Mouse (Mus musculus): ENCODE data around the gene Tbpl1. TPM values are rescaled to one million over a fixed set of nuclear protein-coding genes. Genes with fewer than 3 reads are reported as not detected.
A peak's percentile ranks its signal among the peaks of the same experiment; 100 is the strongest.

Tbpl1 gene
- polyA plus RNA-seq (2016; fragmentation: Nextera tagmentation; extraction: Ambion mirVana) = 73.3 and 78.9 TPM in 2 replicates

DNA sequence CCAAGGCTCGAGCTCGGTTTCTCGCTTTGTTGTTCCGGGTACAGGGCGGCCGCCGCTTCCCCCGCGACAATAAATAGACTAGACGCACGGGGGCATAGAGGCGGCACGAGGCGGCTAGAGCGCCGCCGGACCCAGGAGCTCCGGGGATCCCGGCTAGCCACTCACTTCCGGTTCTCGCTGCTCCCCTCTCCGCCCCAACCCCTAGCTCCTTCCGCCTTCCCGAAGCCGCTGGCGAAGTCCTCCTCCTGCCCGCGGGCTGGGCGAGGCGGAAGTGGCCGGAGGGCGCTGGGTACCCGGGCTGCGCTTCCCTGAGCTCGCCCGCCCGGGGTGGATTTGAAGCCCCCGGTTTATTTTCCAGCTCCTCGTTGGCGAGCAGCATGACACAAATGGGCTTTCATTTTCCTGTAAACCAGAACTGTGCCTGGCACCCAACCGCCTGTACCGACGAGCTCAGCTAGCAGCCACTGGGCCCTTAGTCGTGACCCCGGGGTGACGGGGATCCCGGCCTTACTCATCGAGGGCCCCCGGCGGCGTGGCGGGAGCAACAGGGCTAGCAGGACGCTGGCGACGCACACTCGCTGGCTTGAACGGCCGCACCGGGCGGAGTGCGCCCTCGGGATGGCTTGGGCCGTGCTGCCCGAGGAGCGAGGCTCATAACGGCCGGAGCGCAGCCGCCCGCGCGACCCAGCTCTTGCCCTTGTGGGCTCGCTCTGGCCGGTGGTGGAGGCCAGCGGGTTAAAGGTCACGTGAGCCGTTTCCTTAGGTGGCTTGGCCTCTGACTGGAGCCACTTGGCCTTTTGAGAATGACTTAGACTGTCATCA lies at the start of gene Tbpl1:
Gene Tbpl1 (minus strand): TSS at position 667 of the 822 bp plus-strand sequence.
- peak; percentile 95 for DNase-seq (ENCODE audit: low spot score)
- Histone ChIP-seq H3K4me3 (peak within 1 kb of the TSS; percentile 99), H3K27ac (peak within 1 kb of the TSS; percentile 99), H3K9me3 (replicated peaks) (no peaks in the 10 kb centered on the region), H3K36me3 (no peaks in the 10 kb centered on the region), H3K27me3 (ENCODE audit: low read depth, poor library complexity, severe bottlenecking) (no peaks in the 10 kb centered on the region), H3K4me1 (peaks cover 22% of the 10 kb centered on the region)
- WGBS = under 1% methylated on average over 77 of the region's 77 CpGs

DNA sequence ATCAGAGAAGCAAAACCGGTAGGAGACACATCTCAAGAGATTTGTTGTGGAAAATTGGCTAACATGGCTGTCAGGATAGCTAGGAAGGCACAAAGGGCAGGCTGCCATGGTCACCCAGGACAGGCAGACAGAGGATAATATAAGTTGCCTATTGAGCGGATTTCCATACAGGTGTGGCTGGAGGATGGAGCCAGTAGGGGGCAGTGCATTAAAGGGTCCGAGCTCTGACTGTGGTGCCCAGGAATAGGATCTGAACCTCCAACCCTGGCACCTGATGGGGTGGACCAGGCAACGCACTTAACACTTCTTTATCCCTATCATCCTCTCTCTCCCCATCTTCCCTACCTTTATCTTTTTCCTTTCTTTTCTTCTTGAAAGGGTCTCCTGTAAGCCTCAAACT lies 49.7 kb upstream of the Tbpl1 start:
- 37% methylated on average over 4 of the region's 4 CpGs for WGBS

DNA sequence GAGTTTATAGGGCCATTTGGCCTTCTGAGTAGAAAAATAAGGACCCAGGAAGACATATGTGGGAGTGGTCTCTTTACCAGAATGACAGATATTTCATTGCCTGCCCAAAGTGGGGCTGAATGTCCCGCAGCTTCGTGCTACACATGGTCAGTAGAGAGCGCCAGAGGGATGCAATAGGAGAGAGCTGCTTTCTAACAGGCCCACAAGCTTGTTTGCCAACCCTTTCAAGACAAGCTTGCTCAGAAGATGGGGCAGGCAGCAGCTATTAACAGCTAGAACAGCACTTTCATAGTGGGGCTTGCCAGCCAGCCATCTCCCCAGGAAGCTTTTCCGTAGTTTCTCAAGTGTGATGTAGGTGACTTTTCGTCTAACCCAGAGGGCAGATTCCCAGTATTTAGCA lies 46.2 kb upstream of the Tbpl1 start:
- no peaks in the 10 kb centered on the region for H3K4me1 ChIP-seq
- no peaks in the 10 kb centered on the region for H3K36me3 ChIP-seq
- H3K27me3 ChIP-seq (ENCODE audit: low read depth, poor library complexity, severe bottlenecking) = no peaks in the 10 kb centered on the region
- peak; percentile 37 for DNase-seq (ENCODE audit: low spot score)
- H3K4me3 ChIP-seq = no peak overlapping the region
- no peaks in the 10 kb centered on the region for H3K9me3 ChIP-seq (replicated peaks)
- H3K27ac ChIP-seq = no peak overlapping the region
- 21% methylated on average over 5 of the region's 5 CpGs for WGBS

More for the DNA sequence above, 49.7 kb upstream of the Tbpl1 start:
- Histone ChIP-seq H3K27ac (no peak overlapping the region), H3K4me3 (no peak overlapping the region), H3K36me3 (no peaks in the 10 kb centered on the region), H3K9me3 (replicated peaks) (no peaks in the 10 kb centered on the region), H3K27me3 (ENCODE audit: low read depth, poor library complexity, severe bottlenecking) (no peaks in the 10 kb centered on the region), H3K4me1 (no peaks in the 10 kb centered on the region)
- DNase-seq (ENCODE audit: low spot score) = peak; percentile 42

DNA sequence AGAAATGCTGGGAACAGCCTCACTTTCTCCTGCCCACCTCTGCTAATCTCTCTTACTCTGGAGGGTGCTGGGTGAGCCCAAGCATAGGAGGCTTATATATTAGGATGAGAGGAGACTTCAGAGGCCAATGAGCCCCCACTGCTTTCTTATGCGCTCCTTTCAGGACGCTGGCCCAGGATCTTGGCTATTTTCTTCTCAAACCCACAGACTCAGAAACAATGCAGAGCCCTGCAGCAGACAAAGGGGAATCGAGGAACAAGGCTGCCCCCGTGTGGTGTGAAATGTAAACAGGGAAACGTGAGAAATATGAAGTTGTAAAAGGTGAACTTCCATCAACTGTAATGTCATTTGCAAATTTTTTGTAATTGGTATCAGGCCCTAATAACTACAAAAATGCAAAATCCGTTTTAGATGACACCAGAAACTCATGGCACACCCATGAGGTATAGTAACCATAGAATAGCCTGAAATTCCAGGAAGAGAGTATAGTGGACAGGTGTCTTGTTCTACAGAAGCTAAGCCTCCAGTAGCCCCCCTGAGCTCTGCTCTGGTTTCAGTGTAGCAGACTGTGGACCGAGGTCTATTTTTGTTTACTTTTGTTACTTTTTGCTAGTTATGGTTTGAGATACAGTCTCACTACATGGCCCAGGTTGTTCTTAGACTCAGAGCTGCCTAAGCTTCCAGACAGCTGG lies 44.4 kb upstream of the Tbpl1 start:
- H3K27ac ChIP-seq = no peak overlapping the region
- DNase-seq (ENCODE audit: low spot score) = peak; percentile 57
- 20% methylated on average over 7 of the region's 7 CpGs for WGBS

DNA sequence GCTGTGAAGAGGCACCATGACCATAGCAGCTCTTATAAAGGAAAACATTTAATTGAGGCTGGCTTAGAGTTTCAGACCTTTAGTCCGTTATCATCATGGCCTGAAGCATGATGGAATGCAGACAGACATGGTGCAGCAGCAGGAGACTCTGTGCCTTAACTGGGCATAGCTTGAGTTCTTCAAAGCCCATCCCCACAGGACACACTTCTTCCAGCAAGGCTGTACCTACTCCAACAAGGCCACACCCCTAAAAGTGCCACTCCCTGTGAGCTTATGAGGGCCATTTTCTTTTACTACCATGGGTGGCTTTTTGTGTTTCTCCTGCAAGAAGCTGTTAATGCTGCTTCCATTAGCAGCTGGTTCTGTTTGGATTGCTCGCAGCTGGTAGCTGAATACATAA lies 43.7 kb upstream of the Tbpl1 start:
- Histone ChIP-seq H3K27ac (no peak overlapping the region), H3K4me1 (no peaks in the 10 kb centered on the region), H3K27me3 (ENCODE audit: low read depth, poor library complexity, severe bottlenecking) (no peaks in the 10 kb centered on the region), H3K9me3 (replicated peaks) (no peaks in the 10 kb centered on the region), H3K36me3 (no peaks in the 10 kb centered on the region), H3K4me3 (no peak overlapping the region)
- no peak for DNase-seq (ENCODE audit: low spot score)
- 80% methylated on average over 2 of the region's 2 CpGs for WGBS

More for the DNA sequence above, 44.4 kb upstream of the Tbpl1 start:
- Histone ChIP-seq H3K9me3 (replicated peaks) (no peaks in the 10 kb centered on the region), H3K4me1 (no peaks in the 10 kb centered on the region), H3K4me3 (no peak overlapping the region), H3K27me3 (ENCODE audit: low read depth, poor library complexity, severe bottlenecking) (no peaks in the 10 kb centered on the region), H3K36me3 (no peaks in the 10 kb centered on the region)

DNA sequence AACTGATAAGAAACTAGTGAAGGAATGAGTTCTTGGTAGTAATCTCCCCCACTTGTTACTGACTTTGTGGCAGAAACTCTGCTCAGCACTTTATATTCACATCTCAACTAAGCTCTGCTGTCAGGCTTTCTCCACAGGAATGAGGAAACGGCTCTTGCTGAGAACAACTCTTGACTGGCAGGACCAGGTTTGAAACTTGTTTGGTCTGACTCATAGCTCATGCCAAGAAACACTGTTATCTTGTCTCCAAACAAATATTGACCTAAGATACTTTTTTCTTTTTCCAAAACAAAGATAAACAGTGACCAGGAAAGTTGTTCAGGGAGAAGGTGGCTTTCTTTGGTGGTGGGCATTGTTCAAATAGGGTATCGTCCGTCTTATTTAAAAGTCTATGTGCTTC lies 42.9 kb upstream of the Tbpl1 start:
- no peak for DNase-seq (ENCODE audit: low spot score)
- Histone ChIP-seq H3K27me3 (ENCODE audit: low read depth, poor library complexity, severe bottlenecking) (no peaks in the 10 kb centered on the region), H3K4me3 (no peak overlapping the region), H3K9me3 (replicated peaks) (no peaks in the 10 kb centered on the region), H3K4me1 (no peaks in the 10 kb centered on the region), H3K36me3 (no peaks in the 10 kb centered on the region), H3K27ac (no peak overlapping the region)
- 91% methylated on average over 3 of the region's 3 CpGs for WGBS

DNA sequence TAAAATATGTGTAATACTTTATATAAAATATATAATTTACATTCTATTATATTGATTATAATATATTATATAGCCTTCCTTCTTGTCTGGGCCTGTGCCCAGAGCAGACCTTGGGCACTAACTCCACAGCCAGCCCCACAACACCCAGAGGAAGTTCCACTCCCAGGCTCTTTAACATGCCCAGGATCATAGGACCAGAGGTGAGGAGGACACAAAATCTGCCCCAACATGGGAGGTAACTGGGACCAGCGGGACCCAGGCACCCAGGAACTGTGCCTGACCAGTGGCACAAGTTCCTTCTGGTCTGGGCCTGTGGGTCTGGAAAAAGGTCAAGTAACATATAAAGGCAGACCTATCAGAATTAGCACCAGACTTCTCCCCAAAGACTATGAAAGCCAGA lies 22.5 kb upstream of the Tbpl1 start:
- 100% methylated on average over 1 of the region's 1 CpGs for WGBS
- Histone ChIP-seq H3K4me3 (no peak overlapping the region), H3K27me3 (ENCODE audit: low read depth, poor library complexity, severe bottlenecking) (no peaks in the 10 kb centered on the region), H3K9me3 (replicated peaks) (no peaks in the 10 kb centered on the region), H3K36me3 (no peaks in the 10 kb centered on the region), H3K4me1 (no peaks in the 10 kb centered on the region), H3K27ac (no peak overlapping the region)
- DNase-seq (ENCODE audit: low spot score) = no peak

DNA sequence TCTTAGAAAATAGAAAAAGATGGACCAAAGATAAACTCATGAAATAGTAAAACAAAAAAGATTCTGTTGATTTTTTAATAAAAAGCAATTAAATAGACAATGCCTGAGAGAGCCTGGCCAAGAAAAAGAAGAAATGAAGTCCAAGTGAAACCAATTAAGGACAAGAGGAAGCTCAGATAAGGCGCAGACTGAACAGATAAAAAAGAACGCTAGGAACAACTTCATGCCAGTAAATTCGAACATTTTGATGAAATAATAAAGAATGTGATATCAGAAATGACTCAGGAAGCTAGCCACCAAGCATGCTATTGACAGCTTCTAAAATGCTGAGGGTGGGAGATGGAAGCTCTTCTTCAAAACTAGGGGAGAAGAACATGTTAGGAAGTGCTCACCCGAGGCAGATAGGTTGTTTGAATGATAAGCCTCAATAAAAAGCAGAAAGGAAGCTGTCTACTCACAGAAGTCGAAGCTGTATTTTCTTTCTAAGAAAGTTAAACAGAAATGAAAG lies 19.5 kb upstream of the Tbpl1 start:
- Histone ChIP-seq H3K36me3 (no peaks in the 10 kb centered on the region), H3K9me3 (replicated peaks) (no peaks in the 10 kb centered on the region), H3K27ac (no peak overlapping the region), H3K4me3 (no peak overlapping the region), H3K4me1 (no peaks in the 10 kb centered on the region), H3K27me3 (ENCODE audit: low read depth, poor library complexity, severe bottlenecking) (no peaks in the 10 kb centered on the region)
- WGBS = 76% methylated on average over 5 of the region's 5 CpGs
- DNase-seq (ENCODE audit: low spot score) = no peak

DNA sequence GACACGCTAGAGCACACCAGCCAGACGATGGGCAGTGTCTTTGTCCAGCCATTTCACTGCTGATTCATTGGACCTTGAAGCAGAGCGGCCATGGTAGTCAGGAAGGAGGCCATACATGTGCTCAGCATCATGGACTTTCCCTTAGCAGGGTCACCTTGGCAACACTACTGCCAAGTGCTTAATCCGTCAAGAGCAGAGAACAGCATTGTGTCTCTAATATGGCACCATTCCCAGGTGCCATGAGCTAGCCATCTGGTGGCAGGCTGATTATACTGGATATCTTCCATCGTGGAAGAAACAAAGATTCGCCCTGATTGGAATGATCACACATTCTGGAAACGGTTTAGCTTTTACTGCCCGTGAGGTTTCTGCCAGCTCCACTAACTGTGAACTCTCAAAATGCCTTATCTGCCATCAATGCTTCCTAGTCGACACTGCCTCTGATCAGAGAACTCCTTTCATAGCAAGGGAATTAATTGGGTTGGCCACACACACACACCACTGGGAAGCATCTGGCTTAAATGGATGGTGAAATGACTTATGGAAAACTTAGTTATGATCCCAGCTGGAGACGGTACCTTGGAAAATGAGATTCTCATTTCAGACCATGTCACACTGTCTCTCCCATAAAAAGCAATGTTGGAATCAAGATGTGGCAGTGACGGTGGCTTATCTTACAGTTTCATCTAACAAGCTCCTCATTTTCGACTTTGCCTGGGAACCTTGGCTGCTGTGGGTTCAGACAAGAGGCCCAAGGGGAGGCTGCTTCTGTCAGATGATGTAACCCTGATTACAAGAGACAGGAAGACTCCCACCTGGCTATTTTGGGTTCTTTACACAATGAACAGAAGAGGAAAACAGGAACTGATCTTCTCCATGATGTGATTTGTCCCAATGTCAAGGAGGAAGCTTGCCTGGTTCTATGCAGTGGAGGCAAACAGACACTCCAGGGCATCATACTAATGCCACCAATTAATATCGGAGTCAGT lies 14.9 kb upstream of the Tbpl1 start:
- Histone ChIP-seq H3K4me3 (no peak overlapping the region), H3K36me3 (no peaks in the 10 kb centered on the region), H3K9me3 (replicated peaks) (no peaks in the 10 kb centered on the region), H3K4me1 (no peaks in the 10 kb centered on the region), H3K27me3 (ENCODE audit: low read depth, poor library complexity, severe bottlenecking) (no peaks in the 10 kb centered on the region), H3K27ac (no peak overlapping the region)
- WGBS = 84% methylated on average over 13 of the region's 13 CpGs
- no peak for DNase-seq (ENCODE audit: low spot score)

DNA sequence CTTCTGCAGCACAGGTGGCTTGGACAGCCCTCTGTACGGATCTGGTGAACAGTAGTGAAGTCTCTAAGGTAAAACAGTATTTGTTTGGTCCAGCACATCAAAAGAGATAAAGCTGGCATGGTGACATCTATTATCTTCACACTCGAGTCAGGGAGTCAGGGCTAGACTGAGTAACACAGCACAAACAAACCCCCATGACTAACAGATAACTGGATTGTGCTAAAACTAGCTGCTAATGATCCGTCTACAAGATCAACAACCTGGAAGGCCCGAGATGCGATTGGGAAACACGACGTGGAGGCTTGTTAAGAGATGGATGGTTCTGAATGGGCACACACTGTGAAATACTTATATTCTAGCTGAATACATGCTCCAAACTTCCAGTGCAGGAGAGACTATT lies 14.2 kb upstream of the Tbpl1 start:
- no peaks in the 10 kb centered on the region for H3K36me3 ChIP-seq
- H3K27ac ChIP-seq = no peak overlapping the region
- H3K4me1 ChIP-seq = no peaks in the 10 kb centered on the region
- H3K9me3 ChIP-seq (replicated peaks) = no peaks in the 10 kb centered on the region
- H3K4me3 ChIP-seq = no peak overlapping the region
- no peaks in the 10 kb centered on the region for H3K27me3 ChIP-seq (ENCODE audit: low read depth, poor library complexity, severe bottlenecking)
- WGBS = 81% methylated on average over 7 of the region's 7 CpGs
- no peak for DNase-seq (ENCODE audit: low spot score)

DNA sequence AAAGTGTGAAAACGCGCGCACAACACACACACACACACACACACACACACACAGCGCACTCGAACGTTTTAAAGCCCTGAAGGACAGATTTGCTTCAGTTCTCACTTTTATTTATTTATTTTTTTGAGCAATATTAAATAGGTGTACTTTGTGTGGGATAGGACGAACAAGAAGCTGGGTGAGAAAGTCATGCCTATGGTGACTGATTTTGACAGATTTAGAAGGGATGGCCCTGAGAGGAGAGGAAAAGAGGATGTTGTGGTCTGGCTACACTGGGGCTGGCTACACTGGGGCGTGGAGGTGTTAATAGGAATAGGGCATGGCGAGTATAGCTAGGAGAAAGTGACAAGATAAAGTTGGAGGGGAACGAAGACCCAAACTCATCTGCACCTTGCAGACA lies 443 bp upstream of the Tbpl1 start:
- no peak for DNase-seq (ENCODE audit: low spot score)
- H3K27me3 ChIP-seq (ENCODE audit: low read depth, poor library complexity, severe bottlenecking) = no peaks in the 10 kb centered on the region
- peak overlapping the region; percentile 99 for H3K4me3 ChIP-seq
- 63% methylated on average over 10 of the region's 10 CpGs for WGBS
- no peaks in the 10 kb centered on the region for H3K36me3 ChIP-seq
- peaks cover 22% of the 10 kb centered on the region for H3K4me1 ChIP-seq
- H3K9me3 ChIP-seq (replicated peaks) = no peaks in the 10 kb centered on the region
- peak overlapping the region; percentile 99 for H3K27ac ChIP-seq

DNA sequence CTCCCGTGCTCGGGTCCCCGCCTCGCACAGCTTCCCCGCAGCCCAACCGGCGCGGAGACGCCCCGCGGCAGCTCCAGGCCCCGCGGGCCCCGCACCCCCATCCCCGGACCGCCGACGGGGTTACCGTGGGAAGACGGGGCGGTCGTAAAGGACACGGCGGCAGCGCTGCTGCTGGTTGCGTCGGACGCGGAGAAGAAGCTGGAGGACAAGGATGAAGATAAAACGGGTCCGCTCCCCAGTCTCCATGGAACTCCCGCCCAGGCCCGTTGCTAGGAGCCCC lies 806 bp downstream of the Tbpl1 start:
- Histone ChIP-seq H3K36me3 (no peaks in the 10 kb centered on the region), H3K27me3 (ENCODE audit: low read depth, poor library complexity, severe bottlenecking) (no peaks in the 10 kb centered on the region), H3K27ac (peak overlapping the region; percentile 99), H3K4me3 (peak overlapping the region; percentile 99), H3K4me1 (peaks cover 22% of the 10 kb centered on the region), H3K9me3 (replicated peaks) (no peaks in the 10 kb centered on the region)
- no peak for DNase-seq (ENCODE audit: low spot score)
- WGBS = under 1% methylated on average over 33 of the region's 33 CpGs
